Mouse (Mus musculus) heart, embryonic 12.5 days (tissue): ENCODE data around the gene St6galnac3. TPM values are rescaled to one million over a fixed set of nuclear protein-coding genes. Genes with fewer than 3 reads are reported as not detected.

ENCODE experiments used
- ATAC-seq: fragments of 200-750 bp; cut with Nextera tagmentation; 2 replicates; pipeline ENCODE4 v1.8.0; 2017; ENCODE audit warnings: moderate TSS enrichment, moderate library complexity; ENCODE audit not compliant: insufficient number of reproducible peaks, low FRiP score
- H3K27ac ChIP-seq: fragments of 300-500 bp; sonication (generic); 2 replicates; pipeline ENCODE4 v1.5.1; 2016; ENCODE audit warnings: mild to moderate bottlenecking, moderate library complexity; ENCODE audit not compliant: poor library complexity, severe bottlenecking
- H3K27me3 ChIP-seq: fragments of 300-500 bp; sonication (generic); replicated peaks from 2 replicates; pipeline ENCODE4 v1.6.1; 2016; ENCODE audit warnings: mild to moderate bottlenecking, moderate library complexity
- H3K36me3 ChIP-seq: fragments of 300-500 bp; sonication (generic); 2 replicates; pipeline ENCODE4 v1.6.1; 2016; ENCODE audit warnings: mild to moderate bottlenecking, moderate library complexity
- H3K4me1 ChIP-seq: fragments of 300-500 bp; sonication (generic); replicated peaks from 2 replicates; pipeline ENCODE4 v1.6.1; 2016; ENCODE audit warnings: mild to moderate bottlenecking
- H3K4me2 ChIP-seq: fragments of 300-500 bp; sonication (generic); 2 replicates; pipeline ENCODE4 v1.6.1; 2016; ENCODE audit warnings: mild to moderate bottlenecking, moderate library complexity
- H3K4me3 ChIP-seq: fragments of 300-500 bp; sonication (generic); 2 replicates; pipeline ENCODE4 v1.5.1; 2016; ENCODE audit warnings: mild to moderate bottlenecking
- H3K9ac ChIP-seq: fragments of 300-500 bp; sonication (generic); 2 replicates; pipeline ENCODE4 v1.6.1; 2016; ENCODE audit warnings: mild to moderate bottlenecking, moderate library complexity
- H3K9me3 ChIP-seq: fragments of 300-500 bp; sonication (generic); replicated peaks from 2 replicates; pipeline ENCODE4 v1.6.1; 2016; ENCODE audit warnings: mild to moderate bottlenecking, moderate library complexity
- WGBS: fragments of 180-500 bp; shearing (Covaris S2); methylation state at CpG from one replicate; pipeline ENCODE4 v1.1.7; 2016; 5-methylcytosine and 5-hydroxymethylcytosine counted together
- polyA plus RNA-seq: library from polyadenylated mRNA; unstranded; fragments of >200 nt; fragmentation: Nextera tagmentation; extraction: Ambion mirVana; gene quantifications from 2 replicates; pipeline ENCODE4 v1.2.1, GENCODE M21; 2016

Gene St6galnac3
- polyA plus RNA-seq, 1 experiment from 2014 or later: 27.0 TPM

GRCm38 (mm10) chr3:153559586-153559985 lies 165.4 kb downstream of the St6galnac3 start:
- H3K4me1 ChIP-seq: peaks cover 14% of the 10 kb centered on the region
- H3K36me3 ChIP-seq: no peaks in the 10 kb centered on the region
- no peak for ATAC-seq
- no peak overlapping the region for H3K4me3 ChIP-seq
- H3K9me3 ChIP-seq: no peaks in the 10 kb centered on the region
- WGBS: 90% methylated on average over 8 of the region's 8 CpGs
- no peak overlapping the region for H3K9ac ChIP-seq
- no peaks in the 10 kb centered on the region for H3K27me3 ChIP-seq
- no peak overlapping the region for H3K4me2 ChIP-seq
- H3K27ac ChIP-seq: no peak overlapping the region

- no peak overlapping the region for H3K4me3 ChIP-seq
- H3K9ac ChIP-seq: no peak overlapping the region
- H3K36me3 ChIP-seq: no peaks in the 10 kb centered on the region
- H3K27ac ChIP-seq: no peak overlapping the region
- H3K4me1 ChIP-seq: peaks cover 14% of the 10 kb centered on the region
- no peaks in the 10 kb centered on the region for H3K27me3 ChIP-seq
- WGBS: 42% methylated on average over 11 of the region's 11 CpGs
- ATAC-seq: no peak
- H3K4me2 ChIP-seq: no peak overlapping the region
- no peaks in the 10 kb centered on the region for H3K9me3 ChIP-seq
Observed at GRCm38 (mm10) chr3:153556621-153557020, 168.4 kb downstream of the St6galnac3 start.

GRCm38 (mm10) chr3:153553712-153554111 lies 171.3 kb downstream of the St6galnac3 start:
- H3K9ac ChIP-seq: no peak overlapping the region
- no peaks in the 10 kb centered on the region for H3K36me3 ChIP-seq
- no peak overlapping the region for H3K27ac ChIP-seq
- 92% methylated on average over 3 of the region's 3 CpGs for WGBS
- H3K4me1 ChIP-seq: peaks cover 3% of the 10 kb centered on the region
- H3K4me3 ChIP-seq: no peak overlapping the region
- H3K27me3 ChIP-seq: no peaks in the 10 kb centered on the region
- H3K4me2 ChIP-seq: no peak overlapping the region
- 0 out of 2 replicates have a peak, but pooled peaks have one; percentile 51 for ATAC-seq
- no peaks in the 10 kb centered on the region for H3K9me3 ChIP-seq

- Histone ChIP-seq H3K4me2 (no peak overlapping the region), H3K27ac (no peak overlapping the region), H3K27me3 (no peaks in the 10 kb centered on the region), H3K4me3 (no peak overlapping the region), H3K9me3 (no peaks in the 10 kb centered on the region), H3K36me3 (no peaks in the 10 kb centered on the region), H3K9ac (no peak overlapping the region), H3K4me1 (peaks cover 3% of the 10 kb centered on the region)
- 79% methylated on average over 7 of the region's 7 CpGs for WGBS
- no peak for ATAC-seq
Observed at GRCm38 (mm10) chr3:153553226-153553625, 171.7 kb downstream of the St6galnac3 start.

- H3K9ac ChIP-seq: no peak overlapping the region
- 77% methylated on average over 7 of the region's 7 CpGs for WGBS
- 0 out of 2 replicates have a peak, but pooled peaks cover 3% of the 10 kb centered on the region for H3K9me3 ChIP-seq
- H3K4me2 ChIP-seq: no peak overlapping the region
- no peak overlapping the region for H3K4me3 ChIP-seq
- H3K27ac ChIP-seq: no peak overlapping the region
- no peaks in the 10 kb centered on the region for H3K27me3 ChIP-seq
- ATAC-seq: no peak
- H3K36me3 ChIP-seq: no peaks in the 10 kb centered on the region
- no peaks in the 10 kb centered on the region for H3K4me1 ChIP-seq
Observed at GRCm38 (mm10) chr3:153546936-153547683, 177.9 kb downstream of the St6galnac3 start.

GRCm38 (mm10) chr3:153539851-153540250 lies 185.1 kb downstream of the St6galnac3 start:
- Histone ChIP-seq H3K4me2 (no peak overlapping the region), H3K4me1 (no peaks in the 10 kb centered on the region), H3K4me3 (no peak overlapping the region), H3K36me3 (no peaks in the 10 kb centered on the region), H3K9ac (no peak overlapping the region), H3K9me3 (0 out of 2 replicates have a peak, but pooled peaks cover 3% of the 10 kb centered on the region), H3K27me3 (no peaks in the 10 kb centered on the region), H3K27ac (no peak overlapping the region)
- ATAC-seq: no peak
- 85% methylated on average over 14 of the region's 14 CpGs for WGBS

- H3K9ac ChIP-seq: no peak overlapping the region
- WGBS: 47% methylated on average over 2 of the region's 2 CpGs
- no peak overlapping the region for H3K4me2 ChIP-seq
- H3K9me3 ChIP-seq: 0 out of 2 replicates have a peak, but pooled peaks cover 3% of the 10 kb centered on the region
- no peaks in the 10 kb centered on the region for H3K27me3 ChIP-seq
- no peaks in the 10 kb centered on the region for H3K4me1 ChIP-seq
- no peaks in the 10 kb centered on the region for H3K36me3 ChIP-seq
- H3K4me3 ChIP-seq: no peak overlapping the region
- H3K27ac ChIP-seq: no peak overlapping the region
- ATAC-seq: no peak
Observed at GRCm38 (mm10) chr3:153538396-153538795, 186.6 kb downstream of the St6galnac3 start.

GRCm38 (mm10) chr3:153537435-153537834 lies 187.5 kb downstream of the St6galnac3 start:
- Histone ChIP-seq H3K36me3 (no peaks in the 10 kb centered on the region), H3K27ac (no peak overlapping the region), H3K9me3 (0 out of 2 replicates have a peak, but pooled peaks cover 3% of the 10 kb centered on the region), H3K9ac (no peak overlapping the region), H3K4me1 (no peaks in the 10 kb centered on the region), H3K27me3 (no peaks in the 10 kb centered on the region), H3K4me3 (no peak overlapping the region), H3K4me2 (no peak overlapping the region)
- no peak for ATAC-seq
- WGBS: 69% methylated on average over 3 of the region's 3 CpGs

- no peak for ATAC-seq
- 72% methylated on average over 4 of the region's 4 CpGs for WGBS
- no peaks in the 10 kb centered on the region for H3K36me3 ChIP-seq
- no peaks in the 10 kb centered on the region for H3K27me3 ChIP-seq
- no peak overlapping the region for H3K9ac ChIP-seq
- no peaks in the 10 kb centered on the region for H3K9me3 ChIP-seq
- no peaks in the 10 kb centered on the region for H3K4me1 ChIP-seq
- no peak overlapping the region for H3K27ac ChIP-seq
- no peak overlapping the region for H3K4me2 ChIP-seq
- no peak overlapping the region for H3K4me3 ChIP-seq
Observed at GRCm38 (mm10) chr3:153536260-153536659, 188.7 kb downstream of the St6galnac3 start.

- H3K4me2 ChIP-seq: no peak overlapping the region
- 89% methylated on average over 6 of the region's 6 CpGs for WGBS
- H3K27ac ChIP-seq: no peak overlapping the region
- 0 out of 2 replicates have a peak, but pooled peaks cover 3% of the 10 kb centered on the region for H3K4me1 ChIP-seq
- no peak overlapping the region for H3K9ac ChIP-seq
- no peak for ATAC-seq
- H3K9me3 ChIP-seq: no peaks in the 10 kb centered on the region
- H3K27me3 ChIP-seq: no peaks in the 10 kb centered on the region
- H3K36me3 ChIP-seq: no peaks in the 10 kb centered on the region
- H3K4me3 ChIP-seq: no peak overlapping the region
Observed at GRCm38 (mm10) chr3:153529174-153529573, 195.8 kb downstream of the St6galnac3 start.

- Histone ChIP-seq H3K4me2 (no peak overlapping the region), H3K36me3 (no peaks in the 10 kb centered on the region), H3K27me3 (no peaks in the 10 kb centered on the region), H3K9me3 (no peaks in the 10 kb centered on the region), H3K4me1 (0 out of 2 replicates have a peak, but pooled peaks cover 3% of the 10 kb centered on the region), H3K4me3 (no peak overlapping the region), H3K27ac (no peak overlapping the region), H3K9ac (no peak overlapping the region)
- WGBS: 81% methylated on average over 6 of the region's 6 CpGs
- ATAC-seq: no peak
Observed at GRCm38 (mm10) chr3:153525151-153525768, 199.7 kb downstream of the St6galnac3 start.
